Mouse (Mus musculus) Patski (cell line): ENCODE measurements around the gene Ankrd60. TPM values are rescaled to one million over a fixed set of nuclear protein-coding genes. Genes with fewer than 3 reads are reported as not detected.
A peak's percentile ranks its signal among the peaks of the same experiment; 100 is the strongest.

Experiments used
- ATAC-seq: fragments of 100-300 bp; one replicate; pipeline ENCODE4 v1.8.0; 2021
- CTCF ChIA-PET: fragments of 350-600 bp; sonication (Branson Sonifier 250); formaldehyde crosslinking; loops from one replicate; lab custom pipeline; 2022; ENCODE audit warnings: inconsistent platforms; lab: Charles Lee
- POLR2A ChIA-PET: fragments of 350-600 bp; sonication (Branson Sonifier 250); formaldehyde crosslinking; loops from one replicate; lab custom pipeline; 2022; ENCODE audit warnings: antibody characterized with exemption, inconsistent platforms; lab: Charles Lee
- DNase-seq: peaks from one replicate; pipeline ENCODE4 v3.0.0-alpha.2; 2011; ENCODE audit warnings: low read depth, low spot score
- H3K27me3 ChIP-seq: fragments of 371-371 bp; one replicate; pipeline ENCODE4 v1.5.1; 2021
- CTCF ChIP-seq: fragments of 100-300 bp; IDR thresholded peaks from one replicate; pipeline ENCODE4 v1.5.1; 2021
- in situ Hi-C: fragments of 300-500 bp; cut with MboI; formaldehyde crosslinking; loops from 3 replicates; pipeline ENCODE4 v1.11.1; 2018; ENCODE audit warnings: low pct_unique_long_range_greater_than_20kb, mixed read lengths
- polyA plus RNA-seq: library from polyadenylated mRNA; unstranded; gene quantifications from one replicate; pipeline ENCODE4 v1.2.3, GENCODE M21; 2021

The Ankrd60 gene
- polyA plus RNA-seq, 1 experiment from 2014 or later: not detected

- TF ChIP-seq CTCF: no peak
- CTCF ChIA-PET: interaction anchor here (5.0 kb wide), 1 partner anchor 11 kb away, joined by 13 read pairs; no protein-coding TSS in a partner anchor
- no peaks in the 10 kb centered on the region for H3K27me3 ChIP-seq
- POLR2A ChIA-PET: no interaction called here
- ATAC-seq: no peak
- DNase-seq: no peak
- in situ Hi-C loops: no loop called here
Observed at GRCm38 (mm10) chr2:173605713-173606414, 27.7 kb upstream of the Ankrd60 start.

DNA sequence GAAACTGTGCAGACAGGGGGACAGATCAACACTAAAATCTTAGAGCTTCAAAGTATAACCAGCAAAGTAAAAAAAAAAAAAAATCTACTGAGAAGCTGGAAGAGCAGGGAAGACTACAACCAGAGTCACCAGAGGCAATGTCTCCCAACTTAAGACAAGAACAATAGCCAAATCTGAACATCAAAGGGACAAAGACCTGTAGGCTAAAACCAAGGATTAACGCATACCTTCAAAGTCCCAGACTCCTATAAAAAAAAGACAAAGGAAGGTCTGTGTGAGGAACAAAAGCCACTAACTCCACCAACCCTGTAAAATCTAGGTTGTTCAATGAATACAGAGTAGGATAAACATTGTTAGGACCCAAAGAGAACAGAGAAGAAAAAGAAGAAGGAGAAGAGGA lies 23.7 kb upstream of the Ankrd60 start:
- ChIA-PET POLR2A (no interaction called here), CTCF (no interaction called here)
- ATAC-seq (no peak), DNase-seq (no peak)
- no peak for TF ChIP-seq CTCF
- in situ Hi-C loops: no loop called here
- no peaks in the 10 kb centered on the region for H3K27me3 ChIP-seq

- no peak for DNase-seq
- CTCF ChIA-PET: interaction anchor here (1.4 to 2.4 kb wide), 3 partner anchors 10 to 52 kb away, joined by 3 to 13 read pairs (median 3); no protein-coding TSS in a partner anchor
- POLR2A ChIA-PET: no interaction called here
- no peaks in the 10 kb centered on the region for H3K27me3 ChIP-seq
- no peak for ATAC-seq
- in situ Hi-C loops: loop anchor here (10.0 to 25.0 kb wide), 2 partner anchors 689 to 1067 kb away; partner anchors contain the start of gene Gnas
- TF ChIP-seq CTCF: no peak
Observed at GRCm38 (mm10) chr2:173595374-173595781, 17.2 kb upstream of the Ankrd60 start.

DNA sequence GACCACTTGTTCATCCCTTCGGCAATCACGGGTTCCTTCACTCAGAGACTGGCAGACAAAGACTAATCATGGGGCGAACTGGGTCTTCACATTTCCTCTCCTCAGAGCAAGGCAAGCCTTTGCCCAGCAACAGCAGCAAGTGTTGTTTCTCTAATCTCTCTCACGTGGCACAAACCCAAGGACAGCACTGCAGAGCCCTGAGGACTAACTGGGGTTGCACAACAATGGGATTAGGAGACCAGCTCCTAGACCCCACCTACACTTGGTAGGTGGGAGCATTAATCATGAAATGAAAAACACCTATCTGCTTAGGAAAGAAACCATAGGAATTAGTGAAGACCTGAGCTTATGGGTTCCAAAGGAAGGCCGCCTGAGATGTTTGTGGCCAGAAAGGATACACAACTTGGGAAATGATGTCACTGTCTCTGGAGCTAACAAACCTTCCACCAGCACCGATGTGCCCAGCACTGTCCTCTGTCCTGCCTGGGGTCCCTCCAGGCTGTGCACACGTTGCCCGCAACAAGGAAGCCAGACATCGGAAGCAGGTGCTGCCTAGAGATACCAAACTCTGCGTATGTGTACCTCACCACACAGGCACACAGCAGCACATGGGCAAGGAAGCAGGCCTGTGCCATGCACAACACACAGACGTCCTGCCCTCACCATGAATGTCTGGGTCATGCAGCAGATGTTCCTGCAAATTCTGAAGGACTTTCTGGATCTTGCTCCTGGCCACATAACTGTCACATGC lies 16.3 kb upstream of the Ankrd60 start:
- no peaks in the 10 kb centered on the region for H3K27me3 ChIP-seq
- in situ Hi-C loops: loop anchor here (10.0 to 25.0 kb wide), 2 partner anchors 690 to 1068 kb away; partner anchors contain the start of gene Gnas
- ChIA-PET CTCF (interaction anchor here (0.9 to 2.4 kb wide), 3 partner anchors 11 to 690 kb away, joined by 3 to 13 read pairs (median 4); partner anchors contain the start of gene Gnas), POLR2A (no interaction called here)
- DNase-seq: no peak
- no peak for TF ChIP-seq CTCF
- ATAC-seq: no peak

GRCm38 (mm10) chr2:173593841-173594240 lies 15.7 kb upstream of the Ankrd60 start:
- CTCF ChIA-PET: interaction anchor here (0.9 to 2.4 kb wide), 2 partner anchors 12 to 690 kb away, joined by 4 to 13 read pairs; partner anchors contain the start of gene Gnas
- ATAC-seq (no peak), DNase-seq (no peak)
- in situ Hi-C loops: loop anchor here (10.0 to 25.0 kb wide), 2 partner anchors 691 to 1068 kb away; partner anchors contain the start of gene Gnas
- no peaks in the 10 kb centered on the region for H3K27me3 ChIP-seq
- POLR2A ChIA-PET: no interaction called here
- no peak for TF ChIP-seq CTCF

DNA sequence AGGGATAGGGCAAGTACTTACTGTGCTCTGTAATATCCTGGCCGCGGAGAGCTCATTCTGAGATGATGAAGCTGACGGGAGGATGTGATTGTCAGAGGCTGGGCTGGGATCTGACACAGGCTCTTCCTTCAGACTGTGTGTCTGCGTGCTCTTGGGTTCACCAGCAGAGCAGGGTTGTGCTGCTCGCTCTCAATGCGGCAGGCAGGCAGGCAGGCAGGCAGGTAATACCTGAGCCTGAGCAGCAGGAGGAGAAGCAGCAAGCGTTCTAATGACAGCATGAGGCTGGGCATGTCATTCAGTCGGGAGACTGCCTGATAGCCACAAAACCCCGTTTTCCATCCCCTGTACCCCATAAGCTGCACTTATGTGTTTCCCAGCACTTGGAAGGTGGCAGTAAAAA lies 14.6 kb upstream of the Ankrd60 start:
- no peaks in the 10 kb centered on the region for H3K27me3 ChIP-seq
- no peak for TF ChIP-seq CTCF
- DNase-seq (no peak), ATAC-seq (no peak)
- in situ Hi-C loops: loop anchor here (10.0 to 25.0 kb wide), 2 partner anchors 692 to 1070 kb away; partner anchors contain the start of gene Gnas
- ChIA-PET POLR2A (no interaction called here), CTCF (interaction anchor here (1.4 kb wide), 1 partner anchor 10 kb away, joined by 5 read pairs; no protein-coding TSS in a partner anchor)

- no peak for TF ChIP-seq CTCF
Observed at GRCm38 (mm10) chr2:173587411-173587810, 9.2 kb upstream of the Ankrd60 start.

GRCm38 (mm10) chr2:173586118-173586968 lies 8.2 kb upstream of the Ankrd60 start:
- TF ChIP-seq CTCF: peak; percentile 88
- ChIA-PET CTCF (interaction anchor here (1.2 kb wide), 1 partner anchor 11 kb away, joined by 3 read pairs; no protein-coding TSS in a partner anchor), POLR2A (no interaction called here)
- H3K27me3 ChIP-seq: no peaks in the 10 kb centered on the region
- DNase-seq: no peak
- ATAC-seq: no peak
- in situ Hi-C loops: loop anchor here (25.0 kb wide), 1 partner anchor 1076 kb away; no protein-coding TSS in a partner anchor

More at GRCm38 (mm10) chr2:173587411-173587810, 9.2 kb upstream of the Ankrd60 start:
- CTCF ChIA-PET: interaction anchor here (0.8 to 1.2 kb wide), 2 partner anchors 10 to 11 kb away, joined by 3 read pairs; no protein-coding TSS in a partner anchor
- ATAC-seq (no peak), DNase-seq (no peak)
- in situ Hi-C loops: loop anchor here (25.0 kb wide), 1 partner anchor 1075 kb away; no protein-coding TSS in a partner anchor
- POLR2A ChIA-PET: no interaction called here
- H3K27me3 ChIP-seq: no peaks in the 10 kb centered on the region

- ChIA-PET POLR2A (no interaction called here), CTCF (no interaction called here)
- no peaks in the 10 kb centered on the region for H3K27me3 ChIP-seq
- in situ Hi-C loops: loop anchor here (25.0 kb wide), 1 partner anchor 1077 kb away; no protein-coding TSS in a partner anchor
- no peak for ATAC-seq
- DNase-seq: no peak
- no peak for TF ChIP-seq CTCF
Observed at GRCm38 (mm10) chr2:173585387-173586117, 7.4 kb upstream of the Ankrd60 start.
